Mouse (Mus musculus): ENCODE data around the gene BC147527.
A peak's percentile ranks its signal among the peaks of the same experiment; 100 is the strongest.
"Not testable (repeated sequence)": the region's sequence is repeated elsewhere in the genome, so short reads cannot be mapped to it uniquely, and the experiment has no call there.

Gene BC147527

DNA sequence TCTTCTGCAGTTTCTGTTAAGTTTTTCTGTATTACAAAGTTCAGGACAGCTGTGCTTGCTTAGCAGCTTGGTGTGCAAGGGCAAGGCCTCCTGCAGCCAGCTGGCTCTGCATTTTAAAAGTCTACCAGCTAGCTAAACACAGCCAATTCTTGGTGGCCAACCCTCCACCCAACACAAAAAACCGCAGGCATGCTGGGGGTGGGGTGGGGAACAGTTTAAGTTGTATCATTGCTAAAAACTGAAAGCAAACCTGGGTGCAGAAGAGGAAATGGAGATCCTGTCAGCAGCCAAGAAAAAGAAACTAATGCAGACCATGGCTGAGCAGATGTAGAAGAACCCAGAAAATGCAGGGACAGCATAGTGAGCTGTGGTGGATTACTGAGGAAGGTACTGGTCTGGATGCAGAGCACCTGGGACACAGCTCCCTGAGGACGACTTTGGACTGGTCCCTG, at the start of gene BC147527:
BC147527 (plus strand) TSS at position 402 of the 452 bp plus-strand sequence.
- no peak for DNase-seq

DNA sequence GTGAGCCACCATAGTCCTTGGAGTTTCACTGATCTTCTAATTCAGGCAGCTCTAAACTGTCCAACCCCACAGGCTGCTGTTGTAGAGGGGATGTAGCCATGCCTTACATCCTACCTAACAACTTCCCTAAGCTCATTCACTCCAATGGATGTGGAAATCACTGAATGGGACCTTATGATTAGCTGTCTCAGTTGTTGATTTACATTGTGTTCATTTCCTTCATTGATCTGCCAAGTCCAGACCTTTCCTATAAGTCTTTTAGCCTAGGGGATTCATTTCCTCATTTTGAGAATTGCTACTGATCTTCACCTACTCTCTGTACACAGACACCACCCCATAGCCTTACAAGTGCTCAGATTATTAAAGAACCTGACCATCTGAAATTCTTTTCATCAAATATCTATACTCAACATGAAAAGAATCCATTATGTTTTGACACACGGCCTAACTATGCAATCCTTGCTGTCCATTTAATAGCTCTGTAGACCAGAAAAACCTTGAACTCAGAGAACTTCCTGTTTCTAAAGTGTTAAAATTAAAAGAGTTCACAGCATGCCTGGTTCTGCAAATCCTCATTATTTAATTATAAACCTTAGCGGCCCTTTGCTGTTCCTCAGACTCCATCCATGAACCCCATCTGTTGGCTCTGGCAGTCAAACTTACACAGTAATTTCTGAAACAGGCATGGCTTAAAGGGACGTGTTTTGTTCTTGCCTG, 48.8 kb upstream of the BC147527 start:
- DNase-seq, result not testable (repeated sequence)

DNA sequence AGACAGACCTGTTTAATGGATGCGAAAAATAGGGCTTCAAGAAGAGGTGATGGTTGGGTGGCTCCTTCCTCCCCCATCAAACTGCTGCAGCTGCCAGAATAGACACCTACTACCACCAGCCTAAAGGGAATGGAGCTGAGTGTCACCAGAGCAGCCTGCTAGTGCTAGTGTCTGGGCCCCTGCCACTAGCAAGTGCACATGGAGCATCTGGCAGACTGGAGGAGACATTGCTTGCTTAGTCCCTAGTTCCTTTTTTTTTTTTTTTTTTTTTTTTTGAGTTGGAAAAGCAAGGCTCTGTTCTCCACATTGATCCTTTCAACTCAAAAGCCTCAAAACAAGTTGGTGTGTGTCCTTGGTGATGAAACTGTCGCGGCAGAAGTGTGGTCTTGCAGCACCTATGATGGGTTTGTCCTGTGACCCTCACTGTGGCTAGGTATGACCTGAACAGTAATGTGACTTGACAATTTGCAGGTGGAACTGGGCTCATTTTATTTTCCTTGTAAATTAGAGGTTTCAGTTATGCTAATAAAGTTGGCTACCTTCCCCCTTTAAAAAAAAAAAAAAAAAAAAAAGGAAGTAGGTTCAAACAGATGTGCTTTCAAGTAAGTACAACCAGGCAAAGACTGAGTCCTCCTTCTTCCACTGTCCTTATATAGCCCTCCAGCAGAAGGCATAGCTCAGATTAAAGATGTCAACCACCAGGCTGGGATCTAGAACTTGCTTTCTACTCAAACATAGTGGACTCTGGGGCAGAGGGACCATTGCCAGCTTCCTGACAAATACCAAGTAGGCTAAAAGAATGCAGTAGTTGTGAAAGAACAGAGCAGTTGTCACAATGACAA, 41.2 kb upstream of the BC147527 start:
- DNase-seq, result not testable (repeated sequence)

- DNase-seq, result not testable (repeated sequence)
These were observed 40.5 kb upstream of the BC147527 start for GRCm38 (mm10) chr13:120259718-120260117.

DNA sequence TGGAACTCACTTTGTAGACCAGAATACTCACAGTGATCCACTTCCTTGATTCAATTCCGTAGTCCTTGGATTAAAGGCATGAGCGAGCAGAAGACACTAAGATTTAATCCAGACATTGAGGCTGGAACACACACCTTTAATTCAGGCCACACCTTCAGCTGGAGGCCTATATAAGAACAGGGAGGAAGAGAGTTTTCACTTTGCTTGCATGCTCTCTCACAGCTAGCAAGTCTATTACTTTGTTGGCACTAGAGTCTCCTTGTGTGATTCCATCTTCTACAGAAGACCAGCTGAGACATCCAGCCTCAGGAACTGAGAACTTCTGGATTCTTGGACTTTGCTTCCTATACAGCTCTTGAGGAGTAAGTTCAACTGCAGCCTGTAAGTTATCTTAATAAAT, 37.3 kb upstream of the BC147527 start, which contains the start of gene AF067061:
AF067061 (plus strand) TSS at position 245 of the 400 bp plus-strand sequence.
- DNase-seq, result not testable (repeated sequence)

GRCm38 (mm10) chr13:120277837-120278236, 22.4 kb upstream of the BC147527 start:
- DNase-seq, result peak; percentile 2 to 30

DNA sequence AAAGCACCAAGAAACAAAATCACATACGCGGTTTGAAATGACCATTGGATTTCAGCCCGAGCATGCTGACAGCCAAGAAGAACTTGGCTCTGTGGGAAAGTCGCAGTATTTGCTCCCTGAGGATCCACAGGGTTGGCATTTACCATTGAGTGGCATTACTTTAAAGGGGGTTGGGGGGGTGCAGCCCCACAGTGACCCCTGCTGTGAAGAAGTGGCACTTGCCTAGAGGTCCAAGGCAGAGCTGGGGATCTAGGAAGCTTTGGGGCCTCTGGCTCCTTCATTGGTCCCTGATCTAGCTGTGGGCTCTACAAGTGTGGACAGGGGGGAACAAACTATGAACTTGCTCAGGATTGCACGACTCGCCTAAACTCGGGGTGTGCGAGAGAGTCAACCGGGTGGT, 21.4 kb upstream of the BC147527 start:
- no peak for DNase-seq

DNA sequence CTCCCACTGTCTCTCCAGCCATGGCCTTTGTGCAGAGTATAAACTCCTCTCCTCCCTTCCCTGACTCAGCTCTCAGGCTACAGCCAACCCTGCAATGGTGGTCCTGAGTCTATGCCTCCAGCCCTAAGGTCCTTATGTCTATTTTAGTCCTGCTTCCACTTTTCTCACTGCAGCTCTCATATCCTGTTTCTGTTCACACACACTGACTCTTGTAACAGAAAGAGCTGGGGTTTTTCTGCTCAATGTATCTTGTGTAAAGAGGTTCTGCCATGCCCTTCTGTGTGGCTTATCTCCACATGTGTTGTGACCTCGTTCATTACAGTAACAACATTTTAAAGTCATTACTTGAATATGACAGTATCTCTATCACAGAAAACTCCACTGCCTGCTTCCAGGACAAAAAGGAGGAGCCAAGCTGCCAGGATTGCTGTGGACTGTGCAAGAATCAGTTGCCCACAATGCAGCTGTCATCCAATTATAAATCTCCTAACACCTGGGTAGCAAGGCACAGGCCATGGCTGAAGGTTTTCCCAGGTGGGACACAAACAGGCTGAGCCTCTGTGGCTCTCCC, 783 bp upstream of the BC147527 start:
- DNase-seq, result no peak

- no peak for DNase-seq
These were observed 661 bp downstream of the BC147527 start for GRCm38 (mm10) chr13:120300853-120301252.

DNA sequence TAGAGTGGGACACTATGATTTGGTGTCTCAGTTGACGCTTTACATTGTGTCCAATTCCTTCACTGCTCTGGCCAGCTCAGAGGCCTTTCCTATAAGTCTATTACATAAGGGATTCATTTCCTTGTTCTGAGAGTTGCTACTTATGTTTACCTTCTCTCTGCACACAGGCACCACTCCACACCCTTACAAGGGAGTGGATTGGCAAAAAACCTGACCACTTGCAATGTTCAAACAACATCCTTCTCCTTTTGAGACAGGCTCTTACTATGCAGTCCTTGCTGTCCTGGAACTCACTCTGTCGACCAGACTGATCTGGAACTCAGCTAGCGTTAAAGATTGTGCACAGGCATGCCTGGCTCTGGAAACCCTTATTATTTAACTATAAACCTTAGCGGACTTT, 10.6 kb downstream of the BC147527 start:
- DNase-seq, result no peak

DNA sequence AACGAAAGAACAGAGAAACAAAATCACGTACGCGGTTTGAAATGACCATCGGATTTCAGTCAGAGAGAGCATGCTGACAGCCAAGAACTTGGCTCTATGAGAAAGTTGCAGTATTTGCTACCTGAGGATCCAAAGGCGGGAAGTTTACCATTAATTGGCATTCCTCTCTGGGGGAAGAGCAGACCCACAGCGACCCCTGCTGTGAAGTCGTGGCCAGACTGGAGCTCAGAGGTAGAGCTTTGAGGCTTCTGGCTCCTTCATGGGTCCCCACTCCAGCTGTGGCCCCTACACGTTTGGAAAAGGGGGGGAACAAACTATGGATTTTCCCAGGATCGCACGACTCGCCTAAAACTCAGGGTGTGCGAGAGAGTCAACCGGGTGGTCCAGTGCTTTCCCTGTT, 13.4 kb downstream of the BC147527 start:
- DNase-seq, result no peak

GRCm38 (mm10) chr13:120316578-120316977, 16.4 kb downstream of the BC147527 start, which contains the start of gene Tcstv3:
Gene Tcstv3, plus strand, starts transcription at chr13:120316878.
- DNase-seq, result not testable (repeated sequence)

DNA sequence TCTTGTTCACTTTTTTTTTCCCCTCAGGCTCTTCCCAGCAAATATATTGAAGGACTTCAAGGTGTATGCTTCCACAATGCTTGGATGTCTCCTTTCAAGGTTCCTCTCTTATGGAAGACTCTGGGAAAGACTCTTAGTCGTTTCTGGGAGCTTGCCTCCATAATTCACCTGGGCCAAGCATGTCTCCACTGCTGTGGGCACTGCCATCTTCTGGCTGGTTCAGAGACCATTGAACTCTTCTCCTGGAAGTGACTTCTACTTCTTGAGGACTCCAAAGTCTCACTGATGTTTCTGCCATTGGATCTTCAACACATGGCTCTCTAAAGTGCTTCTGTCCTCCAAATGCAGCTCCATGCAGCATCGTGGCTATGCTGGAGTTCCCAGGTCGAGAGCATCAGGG, 20.0 kb downstream of the BC147527 start:
- no peak for DNase-seq

DNA sequence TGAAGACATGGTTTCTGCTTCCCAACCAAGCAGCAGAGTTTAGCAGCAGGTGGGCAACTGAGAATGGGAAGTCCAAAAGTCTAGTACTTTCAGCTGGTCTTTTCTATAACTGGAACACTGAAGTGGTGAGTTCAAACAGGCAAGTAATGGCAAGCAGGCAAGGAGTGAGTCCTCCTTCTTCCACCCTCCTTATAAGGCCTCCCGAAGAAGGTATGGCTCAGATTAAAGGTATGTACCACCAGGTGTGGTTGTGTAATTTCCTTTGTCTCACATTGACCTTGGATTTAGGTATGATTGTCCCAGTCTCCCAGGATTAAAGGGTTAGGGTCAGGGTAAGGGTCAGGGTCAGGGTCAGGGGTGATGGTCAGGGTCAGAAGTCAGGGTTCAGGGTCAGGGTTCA, 20.5 kb downstream of the BC147527 start:
- no peak for DNase-seq
